Mouse (Mus musculus) lung, postnatal 0 days (tissue): ENCODE measurements at regions not wholly inside any gene's neighbourhood (a gene's known extent, or its start where the extent isn't known, plus 50 kb on each side); places are given as distances from the start of the nearest gene placed in this dataset.

Experiments used
- CTCF ChIP-seq: IDR thresholded peaks from 2 replicates; pipeline ENCODE4 v1.5.1; 2016; ENCODE audit warnings: antibody characterized with exemption, mild to moderate bottlenecking
- EP300 ChIP-seq: IDR thresholded peaks from 2 replicates; pipeline ENCODE4 v1.6.1; 2016; ENCODE audit warnings: antibody characterized with exemption, mild to moderate bottlenecking, control low read depth

GRCm38 (mm10) chr8:49006236-49006965 is 162.7 kb upstream of the Tenm3 start:
- TF ChIP-seq CTCF = no peak
- TF ChIP-seq EP300 = no peak
